Mouse (Mus musculus): Measurements from ENCODE around the gene Pomgnt1. TPM values are rescaled to one million over a fixed set of nuclear protein-coding genes. Genes with fewer than 3 reads are reported as not detected.

The Pomgnt1 gene
- polyA plus RNA-seq, 1 experiment from 2014 or later = 49.4 TPM

GRCm38 (mm10) chr4:116198422-116198821 lies 74.8 kb downstream of the Pomgnt1 start:
- 82% methylated on average over 2 of the region's 2 CpGs for WGBS
- no peaks in the 10 kb centered on the region for H3K9me3 ChIP-seq (replicated peaks; ENCODE audit: control insufficient read depth, low read length)
- H3K27me3 ChIP-seq (ENCODE audit: control insufficient read depth, insufficient read depth, low read length) = no peaks in the 10 kb centered on the region
- no peak overlapping the region for H3K27ac ChIP-seq (ENCODE audit: low read length)
- H3K4me1 ChIP-seq (ENCODE audit: control insufficient read depth, insufficient read depth, low read length) = no peaks in the 10 kb centered on the region
- no peak overlapping the region for H3K4me3 ChIP-seq (replicated peaks; ENCODE audit: low read length)
- H3K36me3 ChIP-seq (ENCODE audit: control insufficient read depth, insufficient read depth, low read length) = no peaks in the 10 kb centered on the region
- no peak overlapping the region for H3K4me2 ChIP-seq (ENCODE audit: low read depth, low read length)
- H3K9ac ChIP-seq (ENCODE audit: low read length) = no peak overlapping the region
- no peak for ATAC-seq (ENCODE audit: insufficient read depth, low FRiP score)

GRCm38 (mm10) chr4:116204422-116204821 lies 80.8 kb downstream of the Pomgnt1 start:
- Histone ChIP-seq H3K27me3 (ENCODE audit: control insufficient read depth, insufficient read depth, low read length) (no peaks in the 10 kb centered on the region), H3K4me1 (ENCODE audit: control insufficient read depth, insufficient read depth, low read length) (no peaks in the 10 kb centered on the region), H3K36me3 (ENCODE audit: control insufficient read depth, insufficient read depth, low read length) (no peaks in the 10 kb centered on the region), H3K9me3 (replicated peaks; ENCODE audit: control insufficient read depth, low read length) (no peaks in the 10 kb centered on the region), H3K4me2 (ENCODE audit: low read depth, low read length) (no peak overlapping the region), H3K27ac (ENCODE audit: low read length) (no peak overlapping the region), H3K4me3 (replicated peaks; ENCODE audit: low read length) (no peak overlapping the region), H3K9ac (ENCODE audit: low read length) (no peak overlapping the region)
- no peak for ATAC-seq (ENCODE audit: insufficient read depth, low FRiP score)
- WGBS = 54% methylated on average over 3 of the region's 3 CpGs

- Histone ChIP-seq H3K9ac (ENCODE audit: low read length) (no peak overlapping the region), H3K9me3 (replicated peaks; ENCODE audit: control insufficient read depth, low read length) (no peaks in the 10 kb centered on the region), H3K4me1 (ENCODE audit: control insufficient read depth, insufficient read depth, low read length) (no peaks in the 10 kb centered on the region), H3K27me3 (ENCODE audit: control insufficient read depth, insufficient read depth, low read length) (no peaks in the 10 kb centered on the region), H3K36me3 (ENCODE audit: control insufficient read depth, insufficient read depth, low read length) (no peaks in the 10 kb centered on the region), H3K4me3 (replicated peaks; ENCODE audit: low read length) (no peak overlapping the region), H3K27ac (ENCODE audit: low read length) (no peak overlapping the region), H3K4me2 (ENCODE audit: low read depth, low read length) (no peak overlapping the region)
- ATAC-seq (ENCODE audit: insufficient read depth, low FRiP score) = 0 out of 2 replicates have a peak, but pooled peaks have one; percentile 37
- WGBS = 69% methylated on average over 4 of the region's 4 CpGs
Observed at GRCm38 (mm10) chr4:116206531-116206930, 82.9 kb downstream of the Pomgnt1 start.

- Histone ChIP-seq H3K36me3 (ENCODE audit: control insufficient read depth, insufficient read depth, low read length) (no peaks in the 10 kb centered on the region), H3K4me1 (ENCODE audit: control insufficient read depth, insufficient read depth, low read length) (no peaks in the 10 kb centered on the region), H3K4me3 (replicated peaks; ENCODE audit: low read length) (no peak overlapping the region), H3K9me3 (replicated peaks; ENCODE audit: control insufficient read depth, low read length) (no peaks in the 10 kb centered on the region), H3K27ac (ENCODE audit: low read length) (no peak overlapping the region), H3K27me3 (ENCODE audit: control insufficient read depth, insufficient read depth, low read length) (no peaks in the 10 kb centered on the region), H3K9ac (ENCODE audit: low read length) (no peak overlapping the region), H3K4me2 (ENCODE audit: low read depth, low read length) (no peak overlapping the region)
- no peak for ATAC-seq (ENCODE audit: insufficient read depth, low FRiP score)
- 91% methylated on average over 1 of the region's 1 CpGs for WGBS
Observed at GRCm38 (mm10) chr4:116208891-116209290, 85.3 kb downstream of the Pomgnt1 start.

Other genes with a start within 250 kb of the Pomgnt1 start
- not detected in 2 replicates for gene Kncn, start 239.4 kb upstream of the Pomgnt1 start, polyA plus RNA-seq (2015; fragmentation: Nextera tagmentation; extraction: Ambion mirVana)
- gene 6430628N08Rik, start 233.2 kb upstream of the Pomgnt1 start, polyA plus RNA-seq (2015; fragmentation: Nextera tagmentation; extraction: Ambion mirVana) = not detected in 2 replicates
- not detected in 2 replicates for gene Dmbx1, start 183.9 kb upstream of the Pomgnt1 start, polyA plus RNA-seq (2015; fragmentation: Nextera tagmentation; extraction: Ambion mirVana)
- 14.0 and 15.9 TPM in 2 replicates for gene Faah, start 105.9 kb upstream of the Pomgnt1 start, polyA plus RNA-seq (2015; fragmentation: Nextera tagmentation; extraction: Ambion mirVana)
- 18.5 and 18.8 TPM in 2 replicates for gene Nsun4, start 70.0 kb upstream of the Pomgnt1 start, polyA plus RNA-seq (2015; fragmentation: Nextera tagmentation; extraction: Ambion mirVana)
- gene Uqcrh, start 48.8 kb upstream of the Pomgnt1 start, polyA plus RNA-seq (2015; fragmentation: Nextera tagmentation; extraction: Ambion mirVana) = 512 and 553 TPM in 2 replicates
- 65.9 and 67.1 TPM in 2 replicates for gene Lrrc41, start 48.6 kb upstream of the Pomgnt1 start, polyA plus RNA-seq (2015; fragmentation: Nextera tagmentation; extraction: Ambion mirVana)
- gene Rad54l, start 150 bp upstream of the Pomgnt1 start, polyA plus RNA-seq (2015; fragmentation: Nextera tagmentation; extraction: Ambion mirVana) = 20.9 and 24.1 TPM in 2 replicates
- gene Lurap1, start 27.5 kb downstream of the Pomgnt1 start, polyA plus RNA-seq (2015; fragmentation: Nextera tagmentation; extraction: Ambion mirVana) = 2.6 and 3.0 TPM in 2 replicates
- 76.4 and 99.5 TPM in 2 replicates for gene Tspan1, start 43.8 kb downstream of the Pomgnt1 start, polyA plus RNA-seq (2015; fragmentation: Nextera tagmentation; extraction: Ambion mirVana)
- not detected in 2 replicates for gene 1700042G07Rik, start 49.5 kb downstream of the Pomgnt1 start, polyA plus RNA-seq (2015; fragmentation: Nextera tagmentation; extraction: Ambion mirVana)
- gene Gm49337, start 49.5 kb downstream of the Pomgnt1 start, polyA plus RNA-seq (2015; fragmentation: Nextera tagmentation; extraction: Ambion mirVana) = not detected in 2 replicates
- gene Pik3r3, start 97.8 kb downstream of the Pomgnt1 start, polyA plus RNA-seq (2015; fragmentation: Nextera tagmentation; extraction: Ambion mirVana) = 12.3 and 12.6 TPM in 2 replicates

All from stomach, embryonic 16.5 days (tissue).